Mouse (Mus musculus) urinary bladder, postnatal 10 days (tissue): Measurements from ENCODE around the gene Adh4.
"Not testable (repeated sequence)": the region's sequence is repeated elsewhere in the genome, so short reads cannot be mapped to it uniquely, and the experiment has no call there.

Experiments
- DNase-seq: peaks from one replicate; pipeline ENCODE4 v3.0.0; 2022; ENCODE audit warnings: low spot score

Adh4 gene

GRCm38 (mm10) chr3:138443465-138443771 is 28.2 kb downstream of the Adh4 start:
- DNase-seq, result no peak

- DNase-seq, result no peak
Observed at GRCm38 (mm10) chr3:138448077-138448860, 33.0 kb downstream of the Adh4 start.

GRCm38 (mm10) chr3:138452169-138452568 is 36.9 kb downstream of the Adh4 start:
- no peak for DNase-seq

- no peak for DNase-seq
Observed at GRCm38 (mm10) chr3:138454234-138454633, 39.0 kb downstream of the Adh4 start.

- DNase-seq, result no peak
Observed at GRCm38 (mm10) chr3:138454711-138455435, 39.6 kb downstream of the Adh4 start.

GRCm38 (mm10) chr3:138458441-138458840 is 43.2 kb downstream of the Adh4 start:
- no peak for DNase-seq

- DNase-seq, result no peak
Observed at GRCm38 (mm10) chr3:138460260-138460659, 45.0 kb downstream of the Adh4 start.

GRCm38 (mm10) chr3:138461832-138462231 is 46.6 kb downstream of the Adh4 start:
- DNase-seq, result no peak

- no peak for DNase-seq
Observed at GRCm38 (mm10) chr3:138463137-138463536, 47.9 kb downstream of the Adh4 start.

- no peak for DNase-seq
Observed at GRCm38 (mm10) chr3:138463807-138464206, 48.5 kb downstream of the Adh4 start.

GRCm38 (mm10) chr3:138464573-138465147 is 49.4 kb downstream of the Adh4 start:
- no peak for DNase-seq

- not testable (repeated sequence) for DNase-seq
Observed at GRCm38 (mm10) chr3:138466656-138467055, 51.4 kb downstream of the Adh4 start.

GRCm38 (mm10) chr3:138471066-138471465 is 55.8 kb downstream of the Adh4 start:
- no peak for DNase-seq

- DNase-seq, result no peak
Observed at GRCm38 (mm10) chr3:138479489-138479888, 64.2 kb downstream of the Adh4 start.
